Mouse (Mus musculus): ENCODE results near the gene Cdkn2aipnl.

The Cdkn2aipnl gene

GRCm38 (mm10) chr11:51949155-51949840 lies 18.2 kb upstream of the Cdkn2aipnl start:
- DNase-seq, result no peak

GRCm38 (mm10) chr11:51949919-51950318 lies 17.5 kb upstream of the Cdkn2aipnl start:
- DNase-seq, result peak in 1 of 2 experiments; percentile 17

- DNase-seq, result no peak
These were observed 15.5 kb upstream of the Cdkn2aipnl start for GRCm38 (mm10) chr11:51951861-51952420.

- no peak for DNase-seq
These were observed 11.3 kb upstream of the Cdkn2aipnl start for GRCm38 (mm10) chr11:51956112-51956511.

- DNase-seq, result no peak
These were observed 9.7 kb upstream of the Cdkn2aipnl start for GRCm38 (mm10) chr11:51957760-51958159.

GRCm38 (mm10) chr11:51959511-51959910 lies 8.0 kb upstream of the Cdkn2aipnl start:
- DNase-seq, result no peak

- DNase-seq, result no peak
These were observed 7.4 kb upstream of the Cdkn2aipnl start for GRCm38 (mm10) chr11:51960061-51960460.

GRCm38 (mm10) chr11:51960967-51961471 lies 6.4 kb upstream of the Cdkn2aipnl start:
- DNase-seq, result no peak

- no peak for DNase-seq
These were observed 5.7 kb upstream of the Cdkn2aipnl start for GRCm38 (mm10) chr11:51961761-51962160.

- DNase-seq, result no peak
These were observed 5.2 kb upstream of the Cdkn2aipnl start for GRCm38 (mm10) chr11:51962277-51962676.

- DNase-seq, result no peak
These were observed 810 bp upstream of the Cdkn2aipnl start for GRCm38 (mm10) chr11:51966651-51967050.

GRCm38 (mm10) chr11:51968896-51969295 lies 1.4 kb downstream of the Cdkn2aipnl start:
- no peak for DNase-seq

- no peak for DNase-seq
These were observed 2.0 kb downstream of the Cdkn2aipnl start for GRCm38 (mm10) chr11:51969511-51969910.

- DNase-seq, result no peak
These were observed 4.2 kb downstream of the Cdkn2aipnl start for GRCm38 (mm10) chr11:51971644-51972043.

GRCm38 (mm10) chr11:51999611-52000289 lies 32.3 kb downstream of the Cdkn2aipnl start:
- peak in 1 of 2 experiments; percentile 26 for DNase-seq

- DNase-seq, result peak; percentile 91 to 93
These were observed 33.0 kb downstream of the Cdkn2aipnl start, which contains the start of gene Ube2b for GRCm38 (mm10) chr11:52000290-52000962. TSS of gene Ube2b (minus strand) at chr11:52000762.

GRCm38 (mm10) chr11:52001341-52001740 lies 33.9 kb downstream of the Cdkn2aipnl start:
- no peak for DNase-seq

- DNase-seq, result no peak
These were observed 34.4 kb downstream of the Cdkn2aipnl start for GRCm38 (mm10) chr11:52001861-52002260.

GRCm38 (mm10) chr11:52002842-52003504 lies 35.5 kb downstream of the Cdkn2aipnl start:
- DNase-seq, result no peak

- no peak for DNase-seq
These were observed 36.0 kb downstream of the Cdkn2aipnl start for GRCm38 (mm10) chr11:52003505-52003771.

GRCm38 (mm10) chr11:52003772-52004528 lies 36.5 kb downstream of the Cdkn2aipnl start, which contains the start of gene Cdkl3:
TSS of gene Cdkl3 (plus strand) at chr11:52004221.
- DNase-seq, result peak; percentile 86 to 87

GRCm38 (mm10) chr11:52005586-52005985 lies 38.1 kb downstream of the Cdkn2aipnl start:
- no peak for DNase-seq

Data from spleen, adult 18-20 months (tissue).